Comparison of ENCODE assay signal across 20 mouse cellular contexts in the genomic region with DNA sequence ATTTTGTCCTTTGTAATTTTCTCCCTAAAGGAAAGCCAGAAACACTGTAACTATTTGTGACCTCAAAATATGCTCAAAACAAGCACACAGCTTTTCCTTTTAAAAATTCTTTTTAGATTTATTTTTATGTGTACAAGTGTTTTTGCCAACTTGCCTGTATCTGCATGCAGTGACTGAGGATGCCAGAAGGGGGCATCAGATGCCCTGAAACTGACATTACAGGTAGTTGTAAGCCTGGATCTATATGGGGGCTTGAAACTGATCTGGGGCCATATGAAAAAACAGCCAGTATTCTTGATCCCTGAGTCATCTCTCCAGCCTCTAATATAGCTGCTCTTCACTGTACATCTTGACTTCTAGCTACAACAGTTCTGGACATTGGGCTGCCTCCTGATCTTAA.
DNase-seq lines count a peak whose midpoint lies in the region; ATAC-seq and TF ChIP-seq lines count a peak whose summit lies in the region.
"Had no signal": no experiment of that assay in that cellular context is flagged by ENCODE, and none has a peak within 500 bp of the region (broad histone marks: within the 10 kb centered on the region; RNA-seq: fewer than 3 reads in every experiment).

No protein-coding gene starts in this region.

- H3K9me3 ChIP-seq in CH12.LX (replicated peaks; ENCODE audit: low read length): no peaks in the 10 kb centered on the region
- H3K9me3 ChIP-seq: forebrain, embryonic 12.5 days; limb, embryonic 13.5 days; lung, embryonic 15.5 days had no signal

- peak; percentile 4; the same call in 1 of the 2 replicates for TF ChIP-seq CTCF in left cerebral cortex, adult 2 months (IDR thresholded peaks at IDR 0.05)
- TF ChIP-seq CTCF in CH12.LX (conservative IDR thresholded peaks at IDR 0.05 in 1 of 2, IDR thresholded peaks at IDR 0.05 in 1 of 2; ENCODE audit: low read depth in 2 of 2, low read length in 2 of 2): peak in 1 of 2 experiments; percentile 57; a peak in 2 of 4 replicates
- peak; percentile 5; the same call in 1 of the 2 replicates for TF ChIP-seq CTCF in brain, embryonic 14.5 days (IDR thresholded peaks at IDR 0.05; ENCODE audit: borderline replicate concordance, extremely low read depth, insufficient read depth, insufficient read length)

- in situ Hi-C loops in CH12.LX (cut with MboI; ENCODE audit: low pct_ligation_motif_present, low pct_unique_long_range_greater_than_20kb, low sequenced_read_pairs): no loop called here

- DNase-seq in left cerebral cortex, adult 2 months (ENCODE audit: extremely low spot score in 1 of 2, low spot score in 2 of 2): no peak
- DNase-seq in left cerebral cortex, postnatal 10 days (ENCODE audit: extremely low spot score in 1 of 2, low spot score in 2 of 2): no peak
- DNase-seq in A20 (ENCODE audit: low read depth, low spot score) (peak; percentile 50), CH12.LX (ENCODE audit: extremely low read depth) (no peak), adipocyte (ENCODE audit: low spot score) (no peak)
- DNase-seq in brain, embryonic 14.5 days (ENCODE audit: low read depth): no peak
- no peak for DNase-seq in cerebellum, postnatal 4 days (ENCODE audit: low spot score in 2 of 2)
- DNase-seq: cerebellum, adult 8-10 months; heart, postnatal 36 days; kidney, adult 8-10 months; kidney, postnatal 14 days; midbrain, embryonic 14.5 days; right cerebral cortex, postnatal 14 days; spleen, adult 18-20 months had no signal

- no peaks in the 10 kb centered on the region for H3K27me3 ChIP-seq in CH12.LX (replicated peaks)
- H3K27me3 ChIP-seq: forebrain, embryonic 12.5 days; limb, embryonic 13.5 days; lung, embryonic 15.5 days had no signal

- ATAC-seq in activated CD4-positive, CD25-positive, alpha-beta regulatory T cell, adult 4 months: no peak
- ATAC-seq: hindbrain, embryonic 16.5 days had no signal

- H3K27ac ChIP-seq in left cerebral cortex, adult 2 months: no peak overlapping the region
- no peak overlapping the region for H3K27ac ChIP-seq in CH12.LX (ENCODE audit: insufficient read depth, low read depth)
- H3K27ac ChIP-seq: forebrain, embryonic 12.5 days; limb, embryonic 13.5 days; lung, embryonic 15.5 days had no signal

- no peak overlapping the region for H3K4me3 ChIP-seq in left cerebral cortex, adult 2 months
- no peak overlapping the region for H3K4me3 ChIP-seq in CH12.LX (replicated peaks in 1 of 3; ENCODE audit: low read depth in 2 of 3, low read length in 2 of 3, poor library complexity in 1 of 3)
- H3K4me3 ChIP-seq: forebrain, embryonic 12.5 days; limb, embryonic 13.5 days; lung, embryonic 15.5 days; myocyte had no signal

- H3K4me2 ChIP-seq in CH12.LX (ENCODE audit: insufficient read depth, low read depth, poor library complexity, severe bottlenecking): no peak overlapping the region
- H3K4me2 ChIP-seq: forebrain, embryonic 12.5 days; limb, embryonic 13.5 days; lung, embryonic 15.5 days had no signal

- no peak overlapping the region for H3K9ac ChIP-seq in CH12.LX (ENCODE audit: insufficient read depth, low read depth)
- H3K9ac ChIP-seq: forebrain, embryonic 12.5 days; limb, embryonic 13.5 days; lung, embryonic 15.5 days had no signal

- peak; percentile 62 for TF ChIP-seq RAD21 in CH12.LX (IDR thresholded peaks at IDR 0.05; ENCODE audit: low read depth, low read length)

- dilution Hi-C loops in CH12.LX (cut with MboI; ENCODE audit: extremely low pct_ligation_motif_present, extremely low pct_unique_long_range_greater_than_20kb, low sequenced_read_pairs): no loop called here

- peaks cover 0 to 10% of the 10 kb centered on the region in 2 experiments; a peak in 3 of 4 replicates for H3K4me1 ChIP-seq in CH12.LX (ENCODE audit: control insufficient read depth in 1 of 2, insufficient read depth in 2 of 2)
- H3K4me1 ChIP-seq: forebrain, embryonic 12.5 days; limb, embryonic 13.5 days; lung, embryonic 15.5 days had no signal

- no peaks in the 10 kb centered on the region for H3K79me2 ChIP-seq in CH12.LX (replicated peaks; ENCODE audit: control insufficient read depth, extremely low read depth, insufficient read depth, poor library complexity, severe bottlenecking)

- no peak for TF ChIP-seq EP300 in CH12.LX (IDR thresholded peaks at IDR 0.05; ENCODE audit: low read length)

- intact Hi-C loops in left cerebral cortex, adult 2 months (cut with DNase I): no loop called here
- intact Hi-C loops in left cerebral cortex, postnatal 10 days (cut with DNase I): no loop called here

- TF ChIP-seq POLR2A in CH12.LX (IDR thresholded peaks at IDR 0.05; ENCODE audit: low read depth, low read length): no peak
- no peak for TF ChIP-seq POLR2A in brain, embryonic 14.5 days (IDR thresholded peaks at IDR 0.05; ENCODE audit: borderline replicate concordance, extremely low read depth, insufficient read depth, insufficient read length, poor library complexity, severe bottlenecking)

- no peaks in the 10 kb centered on the region for H3K36me3 ChIP-seq in CH12.LX (replicated peaks in 1 of 2; ENCODE audit: control insufficient read depth in 1 of 2, insufficient read depth in 1 of 2, low read length in 1 of 2)
- H3K36me3 ChIP-seq: forebrain, embryonic 12.5 days; limb, embryonic 13.5 days; lung, embryonic 15.5 days had no signal

TF ChIP-seq in CH12.LX, 34 proteins besides CTCF, POLR2A, EP300 and RAD21:
- TF ChIP-seq NELFE (IDR thresholded peaks at IDR 0.05; ENCODE audit: low read depth, low read length) (0 out of 2 replicates have a peak, but pooled peaks have one; percentile 20), USF1 (IDR thresholded peaks at IDR 0.05; ENCODE audit: low read depth, low read length) (no peak), SMC3 (IDR thresholded peaks at IDR 0.05; ENCODE audit: low read depth, low read length) (peak; percentile 60)
